Mouse (Mus musculus): ENCODE measurements at regions not wholly inside any gene's neighbourhood (a gene's known extent, or its start where the extent isn't known, plus 50 kb on each side); places are given as distances from the start of the nearest gene placed in this dataset.

DNA sequence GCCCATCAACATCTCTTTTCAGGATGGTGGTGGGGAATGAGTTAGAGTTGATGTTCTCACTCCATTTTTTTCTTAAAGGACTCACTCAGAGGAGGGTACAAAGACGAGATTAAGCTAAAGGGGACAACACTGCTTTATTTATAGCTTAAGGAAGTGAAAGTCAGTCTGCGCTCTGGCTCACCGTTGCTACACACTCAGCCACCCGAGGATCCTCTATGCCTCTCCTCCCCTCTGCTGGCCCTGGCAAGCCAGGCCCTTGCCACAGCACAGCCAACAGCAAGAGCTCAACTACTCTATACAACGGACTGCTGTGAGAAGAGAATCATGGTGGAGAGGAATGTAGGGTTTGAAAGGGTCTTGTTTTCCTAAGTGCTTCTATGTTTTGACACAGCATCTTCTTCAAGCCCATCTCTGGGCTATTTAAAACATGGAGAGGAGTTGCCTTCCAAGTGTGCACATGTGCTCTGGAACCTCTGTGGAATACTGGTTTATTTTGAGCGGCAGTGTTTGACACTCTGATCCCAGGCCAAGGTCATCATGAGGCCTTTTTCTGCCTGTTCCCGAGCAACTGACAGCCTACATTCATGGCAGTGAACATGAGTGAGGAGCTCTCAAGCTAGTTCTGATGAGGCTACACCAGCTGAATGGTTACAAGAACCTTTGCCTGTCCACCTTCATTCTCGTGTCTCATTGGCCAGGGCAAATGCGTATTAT, 291.9 kb upstream of the Klf4 start:
- no peak for TF ChIP-seq GATA1 (IDR thresholded peaks at IDR 0.05; ENCODE audit: borderline replicate concordance, low read length)
- TF ChIP-seq FLI1 (IDR thresholded peaks at IDR 0.05; ENCODE audit: low read length), result no peak
